Mouse (Mus musculus): ENCODE data around the gene Palb2. TPM values are rescaled to one million over a fixed set of nuclear protein-coding genes. Genes with fewer than 3 reads are reported as not detected.

Gene Palb2
- total and polyA plus RNA-seq, 3 experiments = 11.7 to 17.5 (median 14.0) TPM

DNA sequence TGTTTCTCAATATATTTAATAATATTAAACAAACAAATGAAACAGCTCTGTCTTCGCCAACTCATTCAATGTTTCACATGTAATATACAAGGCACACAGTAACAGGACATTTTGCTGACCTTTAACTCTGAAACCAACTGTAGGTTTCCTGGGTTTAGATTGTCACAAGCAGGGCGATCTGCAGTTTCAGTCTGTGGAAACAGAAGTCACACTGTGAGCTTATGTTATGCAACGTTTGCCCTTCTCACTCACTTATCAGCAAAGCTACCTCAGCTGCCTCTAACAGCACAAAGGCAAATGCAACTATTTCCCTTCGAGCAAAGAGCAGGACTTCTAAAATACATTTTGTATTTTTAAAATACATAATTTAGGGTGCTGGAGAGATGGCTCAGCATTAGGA lies 9.3 kb downstream of the Palb2 start:
- no peak for DNase-seq (ENCODE audit: extremely low read depth)
- TF ChIP-seq MXI1 (IDR thresholded peaks at IDR 0.05; ENCODE audit: low read depth, low read length) (no peak), CHD2 (IDR thresholded peaks at IDR 0.05; ENCODE audit: low read length) (no peak), MYC (IDR thresholded peaks at IDR 0.05; ENCODE audit: low read depth, low read length) (no peak), ZNF384 (IDR thresholded peaks at IDR 0.05; ENCODE audit: low read depth, low read length) (no peak), CTCF (conservative IDR thresholded peaks at IDR 0.05 in 1 of 2, IDR thresholded peaks at IDR 0.05 in 1 of 2; ENCODE audit: low read depth in 2 of 2, low read length in 2 of 2) (no peak), CHD1 (IDR thresholded peaks at IDR 0.05; ENCODE audit: low read depth, low read length) (no peak), EP300 (IDR thresholded peaks at IDR 0.05; ENCODE audit: low read length) (no peak), ZKSCAN1 (IDR thresholded peaks at IDR 0.05; ENCODE audit: borderline replicate concordance, low read depth, low read length) (no peak), ZC3H11A (IDR thresholded peaks at IDR 0.05; ENCODE audit: low read depth, low read length) (no peak), PAX5 (IDR thresholded peaks at IDR 0.05; ENCODE audit: low read length) (no peak), USF1 (IDR thresholded peaks at IDR 0.05; ENCODE audit: low read depth, low read length) (no peak), BHLHE40 (IDR thresholded peaks at IDR 0.05; ENCODE audit: low read depth, low read length) (no peak), SMC3 (IDR thresholded peaks at IDR 0.05; ENCODE audit: low read depth, low read length) (no peak), GABPA (IDR thresholded peaks at IDR 0.05; ENCODE audit: insufficient replicate concordance, low read depth, low read length) (no peak), POLR2A (IDR thresholded peaks at IDR 0.05; ENCODE audit: low read depth, low read length) (no peak), JUND (conservative IDR thresholded peaks at IDR 0.05; ENCODE audit: low read depth, low read length) (no peak), MAX (IDR thresholded peaks at IDR 0.05; ENCODE audit: low read length) (no peak), UBTF (IDR thresholded peaks at IDR 0.05; ENCODE audit: low read depth, low read length) (no peak), NELFE (IDR thresholded peaks at IDR 0.05; ENCODE audit: low read depth, low read length) (no peak)
- Histone ChIP-seq H3K27me3 (replicated peaks) (no peaks in the 10 kb centered on the region), H3K79me2 (replicated peaks; ENCODE audit: control insufficient read depth, extremely low read depth, insufficient read depth, poor library complexity, severe bottlenecking) (no peaks in the 10 kb centered on the region), H3K9me3 (replicated peaks; ENCODE audit: low read length) (no peaks in the 10 kb centered on the region), H3K36me3 (replicated peaks in 1 of 2; ENCODE audit: control insufficient read depth in 1 of 2, insufficient read depth in 1 of 2, low read length in 1 of 2) (peaks cover 63 to 91% of the 10 kb centered on the region in 2 experiments), H3K4me1 (ENCODE audit: control insufficient read depth in 1 of 2, insufficient read depth in 2 of 2) (no peaks in the 10 kb centered on the region), H3K4me3 (replicated peaks in 1 of 3; ENCODE audit: low read depth in 2 of 3, low read length in 2 of 3, poor library complexity in 1 of 3) (no peak overlapping the region), H3K9ac (ENCODE audit: insufficient read depth, low read depth) (no peak overlapping the region), H3K27ac (ENCODE audit: insufficient read depth, low read depth) (no peak overlapping the region), H3K4me2 (ENCODE audit: insufficient read depth, low read depth, poor library complexity, severe bottlenecking) (no peak overlapping the region)
- dilution Hi-C loops (cut with MboI; ENCODE audit: extremely low pct_ligation_motif_present, extremely low pct_unique_long_range_greater_than_20kb, low sequenced_read_pairs) = no loop called here
- in situ Hi-C loops (cut with MboI; ENCODE audit: low pct_ligation_motif_present, low pct_unique_long_range_greater_than_20kb, low sequenced_read_pairs) = no loop called here

DNA sequence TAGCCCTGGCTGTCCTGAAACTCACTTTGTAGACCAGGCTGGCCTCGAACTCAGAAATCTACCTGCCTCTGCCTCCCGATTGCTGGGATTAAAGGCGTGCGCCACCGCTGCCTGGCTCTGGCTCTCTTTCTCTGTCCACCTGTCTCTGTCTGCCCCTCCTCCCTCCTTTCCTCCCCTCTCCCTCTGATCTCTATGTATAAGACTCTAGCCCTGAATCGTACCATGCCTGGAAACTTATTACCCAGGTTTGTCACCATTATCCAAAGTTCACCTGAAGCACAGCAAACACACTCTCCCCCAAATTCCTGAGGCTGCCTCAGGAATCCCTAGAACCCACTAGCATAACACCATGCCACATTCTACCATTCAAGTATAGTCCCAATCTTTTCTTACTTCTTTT lies 24.6 kb downstream of the Palb2 start:
- TF ChIP-seq SIN3A (IDR thresholded peaks at IDR 0.05; ENCODE audit: low read length) (no peak), MAZ (IDR thresholded peaks at IDR 0.05; ENCODE audit: low read depth, low read length) (no peak), ZNF384 (IDR thresholded peaks at IDR 0.05; ENCODE audit: low read depth, low read length) (no peak), MAFK (IDR thresholded peaks at IDR 0.05; ENCODE audit: insufficient replicate concordance, low read length) (no peak), ETS1 (conservative IDR thresholded peaks at IDR 0.05; ENCODE audit: low read depth, low read length) (no peak), MEF2A (IDR thresholded peaks at IDR 0.05; ENCODE audit: borderline replicate concordance, low read depth, low read length) (no peak), UBTF (IDR thresholded peaks at IDR 0.05; ENCODE audit: low read depth, low read length) (no peak), PAX5 (IDR thresholded peaks at IDR 0.05; ENCODE audit: low read length) (no peak), TCF12 (IDR thresholded peaks at IDR 0.05; ENCODE audit: low read depth, low read length) (no peak), ZMIZ1 (IDR thresholded peaks at IDR 0.05; ENCODE audit: low read depth, low read length) (no peak), MAX (IDR thresholded peaks at IDR 0.05; ENCODE audit: low read length) (no peak)
- Histone ChIP-seq H3K36me3 (replicated peaks in 1 of 2; ENCODE audit: control insufficient read depth in 1 of 2, insufficient read depth in 1 of 2, low read length in 1 of 2) (peaks cover 32 to 62% of the 10 kb centered on the region in 2 experiments), H3K4me1 (ENCODE audit: control insufficient read depth in 1 of 2, insufficient read depth in 2 of 2) (no peaks in the 10 kb centered on the region), H3K27ac (ENCODE audit: insufficient read depth, low read depth) (no peak overlapping the region), H3K9ac (ENCODE audit: insufficient read depth, low read depth) (no peak overlapping the region), H3K79me2 (replicated peaks; ENCODE audit: control insufficient read depth, extremely low read depth, insufficient read depth, poor library complexity, severe bottlenecking) (no peaks in the 10 kb centered on the region), H3K9me3 (replicated peaks; ENCODE audit: low read length) (no peaks in the 10 kb centered on the region), H3K4me2 (ENCODE audit: insufficient read depth, low read depth, poor library complexity, severe bottlenecking) (no peak overlapping the region), H3K4me3 (replicated peaks in 1 of 3; ENCODE audit: low read depth in 2 of 3, low read length in 2 of 3, poor library complexity in 1 of 3) (no peak overlapping the region), H3K27me3 (replicated peaks) (no peaks in the 10 kb centered on the region)
- DNase-seq (ENCODE audit: extremely low read depth) = no peak
- in situ Hi-C loops (cut with MboI; ENCODE audit: low pct_ligation_motif_present, low pct_unique_long_range_greater_than_20kb, low sequenced_read_pairs) = no loop called here
- dilution Hi-C loops (cut with MboI; ENCODE audit: extremely low pct_ligation_motif_present, extremely low pct_unique_long_range_greater_than_20kb, low sequenced_read_pairs) = no loop called here

All from CH12.LX (cell line).